Mouse (Mus musculus) liver, embryonic 12.5 days (tissue): ENCODE data around the gene Hectd4. TPM values are rescaled to one million over a fixed set of nuclear protein-coding genes. Genes with fewer than 3 reads are reported as not detected.
A peak's percentile ranks its signal among the peaks of the same experiment; 100 is the strongest.

Source experiments
- ATAC-seq: fragments of 200-750 bp; cut with Nextera tagmentation; 2 replicates; pipeline ENCODE4 v1.8.0; 2017; ENCODE audit warnings: moderate number of reproducible peaks, mild to moderate bottlenecking, moderate library complexity
- H3K27ac ChIP-seq: fragments of 300-500 bp; sonication (generic); 2 replicates; pipeline ENCODE4 v1.5.1; 2016; ENCODE audit warnings: mild to moderate bottlenecking
- H3K27me3 ChIP-seq: fragments of 300-500 bp; sonication (generic); replicated peaks from 2 replicates; pipeline ENCODE4 v1.6.1; 2016; ENCODE audit warnings: mild to moderate bottlenecking, moderate library complexity
- H3K36me3 ChIP-seq: fragments of 300-500 bp; sonication (generic); 2 replicates; pipeline ENCODE4 v1.6.1; 2016; ENCODE audit warnings: mild to moderate bottlenecking, moderate library complexity
- H3K4me1 ChIP-seq: fragments of 300-500 bp; sonication (generic); 2 replicates; pipeline ENCODE4 v1.6.1; 2016
- H3K4me2 ChIP-seq: fragments of 300-500 bp; sonication (generic); 2 replicates; pipeline ENCODE4 v1.6.1; 2016; ENCODE audit warnings: mild to moderate bottlenecking, moderate library complexity
- H3K4me3 ChIP-seq: fragments of 300-500 bp; sonication (generic); 2 replicates; pipeline ENCODE4 v1.5.1; 2016; ENCODE audit warnings: mild to moderate bottlenecking, moderate library complexity
- H3K9ac ChIP-seq: fragments of 300-500 bp; sonication (generic); 2 replicates; pipeline ENCODE4 v1.6.1; 2016; ENCODE audit warnings: mild to moderate bottlenecking, moderate library complexity
- H3K9me3 ChIP-seq: fragments of 300-500 bp; sonication (generic); replicated peaks from 2 replicates; pipeline ENCODE4 v1.6.1; 2016; ENCODE audit warnings: mild to moderate bottlenecking, moderate library complexity
- WGBS: fragments of 180-500 bp; shearing (Covaris S2); methylation state at CpG from one replicate; pipeline ENCODE4 v1.1.7; 2016; ENCODE audit not compliant: insufficient replicate concordance; 5-methylcytosine and 5-hydroxymethylcytosine counted together
- polyA plus RNA-seq: library from polyadenylated mRNA; unstranded; fragments of >200 nt; fragmentation: Nextera tagmentation; extraction: Ambion mirVana; gene quantifications from 2 replicates; pipeline ENCODE4 v1.2.1, GENCODE M21; 2016

The Hectd4 gene
- polyA plus RNA-seq, 1 experiment from 2014 or later, result 13.3 TPM

DNA sequence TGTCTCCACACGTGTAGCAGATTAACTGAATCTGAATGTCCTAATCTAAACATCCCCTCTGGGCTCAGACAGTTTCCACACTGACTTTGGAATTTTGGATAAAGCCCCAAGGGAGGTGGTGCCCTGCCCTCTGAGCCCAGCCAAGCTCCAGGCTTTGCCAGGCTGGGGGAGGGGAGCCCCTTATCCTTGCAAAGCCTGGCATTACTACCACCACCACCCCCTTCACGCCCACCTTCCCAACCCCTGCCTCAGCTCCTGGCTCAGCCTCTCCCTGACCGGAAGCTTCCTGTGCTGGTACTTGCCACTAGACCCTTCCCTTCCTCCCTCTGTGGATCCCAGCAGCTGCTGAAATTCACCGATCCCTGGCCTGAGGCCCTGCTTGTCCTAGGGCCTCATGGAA is 167.1 kb downstream of the Hectd4 start:
- no peak overlapping the region for H3K4me3 ChIP-seq
- no peak overlapping the region for H3K4me2 ChIP-seq
- peaks cover 44% of the 10 kb centered on the region for H3K4me1 ChIP-seq
- no peaks in the 10 kb centered on the region for H3K9me3 ChIP-seq
- no peaks in the 10 kb centered on the region; the same call in 1 of the 2 replicates for H3K27me3 ChIP-seq
- no peak overlapping the region for H3K27ac ChIP-seq
- WGBS, result 68% methylated on average over 4 of the region's 4 CpGs
- no peak overlapping the region for H3K9ac ChIP-seq
- ATAC-seq, result no peak
- H3K36me3 ChIP-seq, result 0 out of 2 replicates have a peak, but pooled peaks cover 4% of the 10 kb centered on the region

DNA sequence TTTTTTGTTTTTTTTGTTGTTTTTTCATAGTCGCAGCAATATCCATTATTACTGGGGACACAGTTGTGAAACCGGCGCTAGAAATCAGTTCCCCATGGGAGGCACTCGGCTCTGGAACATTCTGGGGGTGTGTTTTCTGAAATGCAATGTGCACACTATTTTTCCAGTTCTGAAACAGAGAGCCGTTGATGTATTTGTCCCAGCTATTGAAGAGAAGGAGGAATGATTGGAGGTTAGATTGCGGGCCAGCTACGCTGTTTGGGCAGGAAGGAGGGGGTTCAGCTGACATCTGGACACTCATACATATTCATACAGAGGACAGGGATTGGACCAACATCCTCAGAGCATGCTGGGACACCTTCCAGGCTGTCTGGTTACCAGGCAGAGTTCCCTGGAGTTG is 169.1 kb downstream of the Hectd4 start:
- WGBS, result 76% methylated on average over 7 of the region's 7 CpGs
- H3K9me3 ChIP-seq, result peaks cover under 1% of the 10 kb centered on the region; the same call in 1 of the 2 replicates
- H3K4me2 ChIP-seq, result no peak overlapping the region
- no peak overlapping the region for H3K4me3 ChIP-seq
- peaks cover 38% of the 10 kb centered on the region for H3K4me1 ChIP-seq
- ATAC-seq, result no peak
- peak overlapping the region; percentile 40; the same call in 1 of the 2 replicates for H3K27ac ChIP-seq
- no peaks in the 10 kb centered on the region for H3K36me3 ChIP-seq
- no peaks in the 10 kb centered on the region; the same call in 1 of the 2 replicates for H3K27me3 ChIP-seq
- H3K9ac ChIP-seq, result peak overlapping the region; percentile 17; the same call in 1 of the 2 replicates

DNA sequence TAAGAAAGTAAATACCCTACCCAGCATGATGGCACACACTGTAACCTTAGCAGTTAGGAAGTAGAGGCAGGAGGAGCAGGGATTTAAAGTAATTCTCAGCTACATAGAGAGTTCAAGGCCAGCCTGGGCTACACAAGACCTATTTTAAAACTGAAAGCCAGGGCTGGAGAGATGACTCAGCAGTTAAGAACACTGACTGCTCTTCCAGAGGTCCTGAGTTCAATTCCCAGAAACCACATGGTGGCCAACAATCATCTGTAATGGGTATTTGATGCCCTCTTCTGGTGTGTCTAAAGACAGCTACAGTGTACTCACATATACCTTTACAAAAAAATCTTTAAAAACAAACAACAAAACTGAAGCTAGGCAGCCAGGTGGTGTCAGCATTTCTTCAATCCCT is 169.7 kb downstream of the Hectd4 start:
- Histone ChIP-seq H3K9me3 (peaks cover 5% of the 10 kb centered on the region; the same call in 1 of the 2 replicates), H3K9ac (peak overlapping the region; percentile 17; the same call in 1 of the 2 replicates), H3K4me1 (peaks cover 32% of the 10 kb centered on the region), H3K27ac (no peak overlapping the region), H3K4me2 (no peak overlapping the region), H3K36me3 (no peaks in the 10 kb centered on the region), H3K4me3 (no peak overlapping the region), H3K27me3 (no peaks in the 10 kb centered on the region; the same call in 1 of the 2 replicates)
- no peak for ATAC-seq

DNA sequence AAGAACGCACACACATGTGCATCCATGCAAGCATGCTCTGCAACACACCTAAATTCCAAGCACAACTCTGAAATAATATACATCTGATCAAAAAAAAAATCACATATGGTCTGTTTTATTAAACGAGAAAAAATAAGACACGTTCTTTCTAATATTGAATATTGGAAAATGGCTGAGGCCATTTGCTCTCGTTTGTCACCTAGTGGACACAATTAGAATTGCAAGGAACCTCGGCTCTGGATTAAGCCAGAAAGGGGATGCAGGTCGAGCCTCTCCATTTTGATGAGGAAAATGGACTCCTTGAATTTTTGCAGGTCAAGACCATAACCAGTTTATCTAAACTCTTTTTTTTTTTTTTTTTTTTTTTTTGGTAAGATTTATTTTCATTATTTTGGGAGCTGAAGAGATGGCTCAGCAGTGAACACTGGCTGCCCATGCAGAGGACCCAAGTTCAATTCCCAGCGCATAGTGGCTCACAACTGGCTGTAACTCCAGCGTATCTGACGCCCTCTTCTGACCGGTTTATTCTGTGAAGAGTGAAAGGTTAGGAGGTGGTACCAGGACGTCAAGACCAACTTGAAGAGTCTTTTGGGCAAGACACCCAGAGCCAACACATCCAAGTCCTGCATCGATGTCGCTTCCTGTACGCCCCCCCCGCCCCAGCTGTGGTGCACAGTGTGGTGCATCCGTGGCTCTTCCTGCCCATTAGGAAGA is 172.8 kb downstream of the Hectd4 start:
- no peak for ATAC-seq
- 49% methylated on average over 16 of the region's 16 CpGs for WGBS
- Histone ChIP-seq H3K4me1 (peaks cover 24% of the 10 kb centered on the region), H3K9me3 (peaks cover 5% of the 10 kb centered on the region; the same call in 1 of the 2 replicates), H3K9ac (no peak overlapping the region), H3K4me3 (no peak overlapping the region), H3K27ac (no peak overlapping the region), H3K27me3 (no peaks in the 10 kb centered on the region; the same call in 1 of the 2 replicates), H3K4me2 (no peak overlapping the region), H3K36me3 (no peaks in the 10 kb centered on the region)

DNA sequence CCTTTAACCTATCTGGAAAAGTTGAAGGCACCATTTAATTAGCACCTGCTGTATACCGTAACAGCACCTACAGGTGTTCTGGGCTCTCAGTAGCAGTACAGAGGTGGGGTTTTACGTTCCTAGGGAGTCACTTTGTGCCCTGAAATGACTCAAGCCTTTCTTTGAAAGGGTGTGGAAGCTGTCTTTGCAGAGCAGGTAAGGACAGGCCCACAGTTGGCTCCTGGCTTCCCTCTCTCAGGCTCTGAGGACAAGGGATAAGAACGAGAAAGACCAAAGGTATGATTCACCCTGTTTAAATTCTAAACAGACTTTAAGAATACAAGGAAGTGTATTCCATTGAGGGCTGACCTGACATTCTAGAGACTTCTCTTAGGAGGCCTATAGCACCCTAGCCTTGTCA is 173.4 kb downstream of the Hectd4 start:
- 76% methylated on average over 3 of the region's 3 CpGs for WGBS
- peaks cover 5% of the 10 kb centered on the region; the same call in 1 of the 2 replicates for H3K9me3 ChIP-seq
- no peak overlapping the region for H3K9ac ChIP-seq
- no peak overlapping the region for H3K4me3 ChIP-seq
- H3K27me3 ChIP-seq, result no peaks in the 10 kb centered on the region; the same call in 1 of the 2 replicates
- no peak overlapping the region for H3K27ac ChIP-seq
- H3K4me2 ChIP-seq, result no peak overlapping the region
- H3K4me1 ChIP-seq, result peaks cover 24% of the 10 kb centered on the region
- no peaks in the 10 kb centered on the region for H3K36me3 ChIP-seq
- no peak for ATAC-seq

DNA sequence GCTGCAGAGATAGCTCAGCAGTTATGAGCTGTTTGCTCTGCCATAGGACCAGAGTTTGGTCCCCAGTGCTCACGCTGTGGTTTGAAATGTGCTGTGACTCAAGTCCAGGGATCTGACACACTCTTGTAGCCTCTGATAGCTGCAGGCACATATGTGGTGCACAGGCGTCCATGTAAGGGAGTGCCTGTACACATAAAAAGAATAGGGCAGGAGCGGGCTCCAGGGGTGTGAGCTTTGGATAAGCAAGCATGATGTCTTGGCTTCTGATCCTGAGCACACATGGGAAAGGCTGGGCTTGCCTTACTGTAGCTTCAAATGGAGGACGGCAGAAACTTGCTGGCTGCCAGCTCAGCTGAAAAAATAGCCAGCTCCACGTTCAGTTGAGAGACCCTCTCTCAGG is 175.6 kb downstream of the Hectd4 start:
- Histone ChIP-seq H3K36me3 (peaks cover 8% of the 10 kb centered on the region), H3K9me3 (peaks cover 5% of the 10 kb centered on the region; the same call in 1 of the 2 replicates), H3K27ac (no peak overlapping the region), H3K9ac (no peak overlapping the region), H3K4me1 (peaks cover 33% of the 10 kb centered on the region), H3K4me2 (no peak overlapping the region), H3K4me3 (no peak overlapping the region), H3K27me3 (no peaks in the 10 kb centered on the region)
- 74% methylated on average over 5 of the region's 5 CpGs for WGBS
- ATAC-seq, result no peak

DNA sequence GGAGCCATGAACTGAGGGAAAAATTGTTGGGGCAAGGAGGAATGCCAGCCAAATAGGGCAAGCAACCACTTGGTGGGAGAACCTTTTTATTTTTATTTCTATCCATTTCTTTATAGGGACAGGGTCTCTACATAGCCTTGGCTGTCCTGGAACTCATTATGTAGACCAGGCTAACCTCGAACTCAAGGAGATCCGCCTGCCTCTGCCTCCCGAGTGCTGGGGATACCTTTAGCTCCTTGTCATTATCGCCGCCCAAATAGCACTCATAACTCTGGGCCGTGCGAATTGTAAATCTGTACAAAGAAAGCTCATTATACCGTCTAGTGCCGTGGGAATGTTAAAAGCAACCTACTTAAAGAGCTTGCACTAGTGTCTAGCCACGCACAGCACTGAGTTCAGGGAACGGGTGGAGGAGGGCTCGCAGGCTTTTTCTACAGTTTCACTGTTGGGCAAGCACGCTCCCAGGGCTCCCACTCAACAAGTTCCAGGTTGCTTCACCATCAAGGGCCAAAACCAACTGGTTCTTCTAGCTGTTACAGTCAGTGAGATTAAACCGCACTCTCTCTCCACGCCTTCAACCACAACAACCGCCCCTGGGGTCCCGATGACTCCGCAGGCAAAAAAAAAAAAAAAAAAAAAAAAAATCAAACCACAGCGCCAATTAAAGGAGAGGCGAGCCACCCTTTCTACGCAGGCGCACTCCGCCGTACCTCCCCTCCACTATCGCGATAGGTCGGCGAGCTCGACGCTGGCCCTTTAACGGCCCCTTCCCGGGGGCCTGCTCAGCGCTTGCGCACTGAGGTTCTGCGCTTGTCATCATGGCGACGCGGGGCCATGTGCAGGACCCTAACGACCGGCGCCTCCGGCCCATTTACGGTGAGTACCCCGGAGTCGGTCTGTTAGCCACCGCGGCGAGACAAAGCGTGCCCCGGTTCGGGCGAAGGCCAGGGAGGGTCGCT is 177.4 kb downstream of the Hectd4 start, which contains the start of gene Naa25:
Naa25 (plus strand) TSS at position 750 of the 959 bp plus-strand sequence.
- Histone ChIP-seq H3K9ac (peak within 1 kb of the TSS; percentile 86), H3K4me1 (peaks cover 50% of the 10 kb centered on the region), H3K27ac (peak within 1 kb of the TSS; percentile 94), H3K36me3 (peaks cover 27% of the 10 kb centered on the region), H3K9me3 (peaks cover 5% of the 10 kb centered on the region; the same call in 1 of the 2 replicates), H3K4me2 (peak within 1 kb of the TSS; percentile 98), H3K4me3 (peak within 1 kb of the TSS; percentile 95), H3K27me3 (no peaks in the 10 kb centered on the region)
- peak; percentile 93 for ATAC-seq
- WGBS, result 6% methylated on average over 53 of the region's 53 CpGs

DNA sequence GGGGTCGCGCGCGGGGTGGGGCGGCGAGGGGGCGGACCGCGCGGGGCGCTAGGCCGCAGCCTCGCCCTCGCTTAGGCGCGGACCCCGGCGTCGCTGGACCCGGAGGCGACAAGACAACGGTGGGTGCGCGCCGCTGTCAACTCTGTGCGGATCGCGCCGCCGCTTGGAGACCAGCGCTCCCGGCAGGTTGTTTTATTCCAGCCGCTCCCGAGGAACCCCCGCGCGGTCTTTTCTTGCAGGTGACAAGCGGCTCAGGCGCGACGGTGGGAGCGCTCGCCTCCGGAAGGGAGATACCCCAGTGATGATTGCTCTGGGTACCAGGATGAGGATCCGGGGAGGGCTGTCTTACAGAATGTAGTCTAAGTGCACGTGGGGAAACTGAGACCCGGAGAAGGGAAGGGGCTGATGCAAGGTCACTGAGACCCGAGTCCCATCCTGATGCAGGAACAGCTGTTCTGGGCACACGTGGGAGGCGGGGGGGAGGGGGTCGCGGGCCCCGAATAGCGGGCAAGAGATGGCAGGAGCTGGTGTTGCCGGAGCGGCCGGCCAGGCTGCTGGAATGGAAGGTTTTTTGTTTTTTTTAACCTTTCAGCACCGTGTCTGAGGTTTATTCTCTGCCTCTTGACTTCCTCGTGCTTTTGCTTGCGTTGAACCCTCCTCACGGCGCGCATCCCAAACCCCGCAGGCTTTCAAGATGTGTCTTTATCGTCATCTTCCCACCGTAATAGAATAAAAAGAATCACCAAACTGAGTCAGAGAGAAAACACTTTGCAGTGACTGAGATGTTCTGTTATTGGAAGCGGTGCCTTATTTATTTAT is 178.3 kb downstream of the Hectd4 start:
- Histone ChIP-seq H3K4me1 (peaks cover 59% of the 10 kb centered on the region), H3K27ac (peak overlapping the region; percentile 94), H3K4me2 (peak overlapping the region; percentile 98), H3K4me3 (peak overlapping the region; percentile 95), H3K27me3 (no peaks in the 10 kb centered on the region), H3K36me3 (peaks cover 36% of the 10 kb centered on the region), H3K9ac (peak overlapping the region; percentile 86), H3K9me3 (peaks cover 5% of the 10 kb centered on the region; the same call in 1 of the 2 replicates)
- 2% methylated on average over 67 of the region's 67 CpGs for WGBS
- ATAC-seq, result peak; percentile 70

DNA sequence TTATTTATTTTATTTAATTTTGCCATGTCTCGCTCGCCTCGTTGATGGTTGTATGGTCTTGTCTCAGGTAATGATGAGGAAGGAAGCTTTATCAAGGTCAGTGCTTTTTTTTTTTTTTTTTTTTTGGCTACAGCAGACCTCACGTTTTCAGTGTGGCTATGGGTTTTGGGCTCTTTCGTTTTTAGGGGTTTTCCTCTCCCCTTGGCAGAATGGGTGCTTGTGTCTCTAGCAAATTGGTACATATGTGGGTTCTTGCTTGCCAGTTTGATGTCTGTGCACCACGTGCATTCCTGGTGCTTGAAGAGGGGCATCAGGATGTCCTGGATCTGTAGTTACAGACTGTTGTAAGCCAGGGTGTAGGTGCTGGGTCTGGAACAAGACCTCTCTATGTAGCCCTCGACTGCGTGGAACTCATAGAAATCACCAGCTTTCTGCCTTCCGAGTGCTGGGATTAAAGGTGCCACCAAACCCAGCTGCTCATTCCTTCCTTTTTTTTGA is 179.0 kb downstream of the Hectd4 start:
- 21% methylated on average over 9 of the region's 9 CpGs for WGBS
- H3K4me1 ChIP-seq, result peaks cover 59% of the 10 kb centered on the region
- peak overlapping the region; percentile 98 for H3K4me2 ChIP-seq

DNA sequence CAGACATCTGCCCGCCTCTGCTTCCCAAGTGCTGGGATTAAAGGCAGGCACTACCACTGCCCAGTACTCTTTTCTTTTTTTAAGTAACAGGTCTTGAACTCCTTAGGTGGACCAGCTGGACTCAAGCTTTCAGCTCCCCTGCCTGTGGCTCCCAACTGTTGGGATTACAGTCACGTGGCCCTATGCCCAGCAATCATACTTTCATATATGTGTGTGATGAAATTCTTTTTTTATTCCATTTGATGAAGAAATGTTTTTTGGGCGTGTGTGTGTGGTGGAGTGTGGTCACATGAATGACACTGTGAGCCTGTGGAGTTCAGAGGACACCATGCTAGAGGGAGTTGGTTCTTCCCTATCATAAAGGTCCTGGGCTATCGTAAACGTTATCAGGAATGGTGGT is 179.5 kb downstream of the Hectd4 start:
- 0 out of 2 replicates have a peak, but pooled peaks cover under 1% of the 10 kb centered on the region for H3K9me3 ChIP-seq
- peak overlapping the region; percentile 15; the same call in 1 of the 2 replicates for H3K27ac ChIP-seq
- H3K36me3 ChIP-seq, result peaks cover 47% of the 10 kb centered on the region
- peak overlapping the region; percentile 95 for H3K4me3 ChIP-seq
- no peak for ATAC-seq
- no peaks in the 10 kb centered on the region for H3K27me3 ChIP-seq
- peak overlapping the region; percentile 98 for H3K4me2 ChIP-seq
- WGBS, result 50% methylated on average over 5 of the region's 5 CpGs
- H3K4me1 ChIP-seq, result peaks cover 59% of the 10 kb centered on the region
- peak overlapping the region; percentile 86 for H3K9ac ChIP-seq

More for the DNA sequence above, 179.0 kb downstream of the Hectd4 start:
- Histone ChIP-seq H3K4me3 (peak overlapping the region; percentile 95), H3K36me3 (peaks cover 42% of the 10 kb centered on the region), H3K9ac (peak overlapping the region; percentile 86), H3K27ac (peak overlapping the region; percentile 94; the same call in 1 of the 2 replicates), H3K9me3 (peaks cover 5% of the 10 kb centered on the region; the same call in 1 of the 2 replicates), H3K27me3 (no peaks in the 10 kb centered on the region)
- ATAC-seq, result no peak

DNA sequence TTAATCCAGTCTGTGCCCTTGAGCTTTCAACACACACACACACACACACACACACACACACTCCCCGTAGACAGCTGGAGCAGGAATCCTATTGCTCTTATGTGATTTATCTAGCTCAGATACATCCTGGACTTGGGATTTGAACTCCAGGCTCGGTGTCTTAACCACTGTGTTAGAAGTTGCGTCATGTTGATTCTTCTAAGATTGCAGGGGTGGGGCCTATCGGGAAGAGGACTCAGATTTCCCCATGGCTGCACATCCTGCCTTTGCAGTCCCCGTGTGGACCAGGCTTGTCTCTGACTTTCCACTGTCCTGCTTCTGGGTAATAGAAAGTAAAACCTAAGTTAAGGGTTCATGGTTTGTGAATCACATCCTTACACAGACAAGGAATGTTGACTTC is 180.0 kb downstream of the Hectd4 start:
- Histone ChIP-seq H3K4me1 (peaks cover 59% of the 10 kb centered on the region), H3K4me2 (peak overlapping the region; percentile 98), H3K27ac (no peak overlapping the region)

More for the DNA sequence above, 180.0 kb downstream of the Hectd4 start:
- Histone ChIP-seq H3K27me3 (no peaks in the 10 kb centered on the region), H3K9ac (0 out of 2 replicates have a peak overlapping the region, but pooled peaks have one; percentile 86), H3K4me3 (peak overlapping the region; percentile 95; the same call in 1 of the 2 replicates), H3K9me3 (no peaks in the 10 kb centered on the region), H3K36me3 (peaks cover 49% of the 10 kb centered on the region)
- ATAC-seq, result no peak
- 43% methylated on average over 5 of the region's 5 CpGs for WGBS
